Mouse (Mus musculus) adrenal gland (tissue): ENCODE results near the gene Ccdc33.

Source experiments
- intact Hi-C: fragments of 180-260 bp; cut with DNase I; formaldehyde crosslinking; loops from one replicate; pipeline ENCODE4 v1.15.1; 2025

Gene Ccdc33

GRCm38 (mm10) chr9:58092581-58093269, 25.9 kb downstream of the Ccdc33 start:
- intact Hi-C loops: no loop called here

GRCm38 (mm10) chr9:58091623-58092425, 26.8 kb downstream of the Ccdc33 start:
- intact Hi-C loops: no loop called here

- intact Hi-C loops: no loop called here
Measured at GRCm38 (mm10) chr9:58087277-58087998, 31.2 kb downstream of the Ccdc33 start.

GRCm38 (mm10) chr9:58086861-58087260, 31.8 kb downstream of the Ccdc33 start:
- intact Hi-C loops: no loop called here

- intact Hi-C loops: no loop called here
Measured at GRCm38 (mm10) chr9:58086203-58086602, 32.4 kb downstream of the Ccdc33 start.

- intact Hi-C loops: no loop called here
Measured at GRCm38 (mm10) chr9:58085074-58085473, 33.5 kb downstream of the Ccdc33 start.

GRCm38 (mm10) chr9:58084586-58084985, 34.0 kb downstream of the Ccdc33 start:
- intact Hi-C loops: no loop called here

GRCm38 (mm10) chr9:58074561-58074960, 44.1 kb downstream of the Ccdc33 start:
- intact Hi-C loops: no loop called here

- intact Hi-C loops: loop anchor here (5.0 kb wide), 1 partner anchor 450 kb away; no protein-coding TSS in a partner anchor
Measured at GRCm38 (mm10) chr9:58067546-58067945, 51.1 kb downstream of the Ccdc33 start.

- intact Hi-C loops: loop anchor here (5.0 kb wide), 1 partner anchor 451 kb away; no protein-coding TSS in a partner anchor
Measured at GRCm38 (mm10) chr9:58066731-58067095, 51.9 kb downstream of the Ccdc33 start.

- intact Hi-C loops: loop anchor here (5.0 kb wide), 1 partner anchor 451 kb away; no protein-coding TSS in a partner anchor
Measured at GRCm38 (mm10) chr9:58065977-58066730, 52.5 kb downstream of the Ccdc33 start.

- intact Hi-C loops: loop anchor here (5.0 kb wide), 1 partner anchor 452 kb away; no protein-coding TSS in a partner anchor
Measured at GRCm38 (mm10) chr9:58065532-58065931, 53.1 kb downstream of the Ccdc33 start.

- intact Hi-C loops: no loop called here
Measured at GRCm38 (mm10) chr9:58063531-58063930, 55.1 kb downstream of the Ccdc33 start, which contains the start of gene Stra6. TSS of gene Stra6 (plus strand) at chr9:58063788.

GRCm38 (mm10) chr9:58060677-58061667, 57.7 kb downstream of the Ccdc33 start:
- intact Hi-C loops: no loop called here

GRCm38 (mm10) chr9:58059920-58060319, 58.7 kb downstream of the Ccdc33 start:
- intact Hi-C loops: no loop called here

- intact Hi-C loops: no loop called here
Measured at GRCm38 (mm10) chr9:58055666-58056065, 63.0 kb downstream of the Ccdc33 start.

- intact Hi-C loops: loop anchor here (5.0 kb wide), 1 partner anchor 98 kb away; no protein-coding TSS in a partner anchor
Measured at GRCm38 (mm10) chr9:58054032-58054431, 64.6 kb downstream of the Ccdc33 start.

- intact Hi-C loops: loop anchor here (5.0 kb wide), 1 partner anchor 99 kb away; no protein-coding TSS in a partner anchor
Measured at GRCm38 (mm10) chr9:58053544-58053943, 65.1 kb downstream of the Ccdc33 start.

- intact Hi-C loops: loop anchor here (5.0 kb wide), 1 partner anchor 99 kb away; no protein-coding TSS in a partner anchor
Measured at GRCm38 (mm10) chr9:58053102-58053501, 65.5 kb downstream of the Ccdc33 start.
